Mouse (Mus musculus) olfactory bulb, adult 2 months (tissue): ENCODE measurements around the gene Ugt1a9.

Experiments used
- CTCF ChIP-seq: fragments of 200-500 bp; IDR thresholded peaks from 2 replicates; pipeline ENCODE4 v1.5.1; 2012; ENCODE audit warnings: low read depth, mild to moderate bottlenecking, low read length, moderate library complexity; ENCODE audit not compliant: insufficient read depth
- POLR2A ChIP-seq: fragments of 200-500 bp; IDR thresholded peaks from 2 replicates; pipeline ENCODE4 v1.6.1; 2012; ENCODE audit warnings: mild to moderate bottlenecking, low read depth, low read length, moderate library complexity; ENCODE audit not compliant: insufficient read depth

DNA sequence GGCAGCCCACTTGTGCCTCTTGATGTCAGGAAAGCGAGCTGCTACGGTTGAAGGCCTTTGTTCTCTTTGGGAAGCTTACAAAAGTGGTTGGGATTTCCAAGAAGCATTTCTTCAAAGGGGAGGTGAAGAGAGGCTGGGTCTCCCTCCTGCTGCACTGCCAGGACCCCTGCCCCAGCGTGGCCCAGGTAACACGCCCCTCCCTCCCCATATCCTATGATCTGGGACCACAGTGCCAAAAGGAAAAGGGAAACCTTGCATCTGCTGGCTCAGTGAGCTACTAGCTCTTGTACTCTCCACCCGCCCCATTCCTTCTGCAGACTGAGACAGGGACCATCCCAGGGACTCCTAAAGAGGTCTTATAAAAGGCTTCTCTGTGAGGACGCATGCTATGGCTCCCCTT is 187.1 kb downstream of the Ugt1a9 start:
- TF ChIP-seq CTCF (no peak), POLR2A (no peak)
